ENCODE assay signal across 20 mouse cellular contexts in the genomic region with DNA sequence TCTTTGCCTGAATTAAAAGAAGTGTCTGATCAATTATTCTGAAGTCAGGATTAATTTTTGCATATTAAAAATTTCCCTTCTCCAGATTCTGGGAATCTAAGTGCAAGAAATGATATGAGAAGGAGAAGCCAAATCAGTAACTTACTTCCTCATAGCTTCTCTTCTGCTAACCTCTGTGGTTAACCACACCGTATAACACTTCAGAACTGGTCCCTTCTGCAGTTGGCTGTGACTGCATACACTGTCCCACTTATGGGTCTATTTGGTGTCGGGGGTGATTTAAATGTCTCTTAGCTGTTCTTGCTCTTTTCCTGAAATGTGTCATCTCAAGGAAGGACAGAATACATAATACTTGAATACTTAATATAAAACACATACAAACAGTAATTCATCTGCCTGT.
DNase-seq lines count a peak whose midpoint lies in the region; ATAC-seq and TF ChIP-seq lines count a peak whose summit lies in the region.
"Had no signal": no experiment of that assay in that cellular context is flagged by ENCODE, and none has a peak within 500 bp of the region (broad histone marks: within the 10 kb centered on the region; RNA-seq: fewer than 3 reads in every experiment).

No protein-coding gene starts in this region.

- TF ChIP-seq CTCF in CH12.LX (conservative IDR thresholded peaks at IDR 0.05 in 1 of 2, IDR thresholded peaks at IDR 0.05 in 1 of 2; ENCODE audit: low read depth in 2 of 2, low read length in 2 of 2) (no peak), Patski (IDR thresholded peaks at IDR 0.05) (no peak)

- no peaks in the 10 kb centered on the region for H3K9me3 ChIP-seq in CH12.LX (replicated peaks; ENCODE audit: low read length)
- H3K9me3 ChIP-seq: embryonic facial prominence, embryonic 12.5 days; forebrain, embryonic 15.5 days; heart, embryonic 15.5 days; hindbrain, embryonic 10.5 days; hindbrain, embryonic 15.5 days had no signal

- no peak overlapping the region for H3K4me2 ChIP-seq in CH12.LX (ENCODE audit: insufficient read depth, low read depth, poor library complexity, severe bottlenecking)
- H3K4me2 ChIP-seq: embryonic facial prominence, embryonic 12.5 days; forebrain, embryonic 15.5 days; heart, embryonic 11.5 days; heart, embryonic 15.5 days; hindbrain, embryonic 15.5 days had no signal

- TF ChIP-seq RAD21 in CH12.LX (IDR thresholded peaks at IDR 0.05; ENCODE audit: low read depth, low read length) = no peak; the same call in 1 of the 2 replicates

- no peak for TF ChIP-seq POLR2A in CH12.LX (IDR thresholded peaks at IDR 0.05; ENCODE audit: low read depth, low read length)

- TF ChIP-seq EP300 in CH12.LX (IDR thresholded peaks at IDR 0.05; ENCODE audit: low read length) = peak; percentile 79

- in situ Hi-C loops in CH12.LX (cut with MboI; ENCODE audit: low pct_ligation_motif_present, low pct_unique_long_range_greater_than_20kb, low sequenced_read_pairs) = no loop called here
- in situ Hi-C loops in Patski (cut with MboI; ENCODE audit: low pct_unique_long_range_greater_than_20kb) = no loop called here

- DNase-seq in CH12.LX (ENCODE audit: extremely low read depth) (peak; percentile 82), Patski (ENCODE audit: low read depth, low spot score) (no peak)
- DNase-seq in kidney, adult 18-20 months = no peak
- DNase-seq in layer of hippocampus, postnatal 25 days (ENCODE audit: extremely low spot score in 1 of 2, low spot score in 1 of 2) = no peak
- DNase-seq in adrenal gland, postnatal 25 days = no peak
- DNase-seq: adrenal gland, postnatal 14 days; cerebellum, adult 2 months; cerebellum, postnatal 10 days; gastrocnemius, postnatal 10 days; heart, adult 2 months; heart, postnatal 14 days had no signal

- no peak overlapping the region for H3K27ac ChIP-seq in CH12.LX (ENCODE audit: insufficient read depth, low read depth)
- H3K27ac ChIP-seq: embryonic facial prominence, embryonic 12.5 days; forebrain, embryonic 15.5 days; heart, adult 2 months; heart, embryonic 15.5 days; hindbrain, embryonic 10.5 days; hindbrain, embryonic 15.5 days had no signal

- CTCF ChIA-PET in Patski (lab: Charles Lee) = interaction anchor here (1.3 kb wide), 1 partner anchor 14 kb away, joined by 3 read pairs; no protein-coding TSS in a partner anchor

- H3K27me3 ChIP-seq in CH12.LX (replicated peaks) = no peaks in the 10 kb centered on the region
- no peaks in the 10 kb centered on the region for H3K27me3 ChIP-seq in Patski
- H3K27me3 ChIP-seq: embryonic facial prominence, embryonic 12.5 days; forebrain, embryonic 15.5 days; heart, embryonic 15.5 days; hindbrain, embryonic 15.5 days had no signal

- peak; percentile 60 for ATAC-seq in Patski
- peak; percentile 99 to 100 for ATAC-seq in hematopoietic stem cell, adult 5-6 weeks (replicated peaks in 1 of 2; ENCODE audit: insufficient read depth in 1 of 2, low FRiP score in 2 of 2, low TSS enrichment in 1 of 2, low read depth in 1 of 2, poor library complexity in 2 of 2, severe bottlenecking in 2 of 2)
- ATAC-seq in inflammation-experienced regulatory T-cells, adult 6 months = no peak
- ATAC-seq: forebrain, embryonic 15.5 days; intestine, postnatal 0 days had no signal

- H3K4me3 ChIP-seq in CH12.LX (replicated peaks in 1 of 3; ENCODE audit: low read depth in 2 of 3, low read length in 2 of 3, poor library complexity in 1 of 3) = no peak overlapping the region
- H3K4me3 ChIP-seq: embryonic facial prominence, embryonic 12.5 days; forebrain, embryonic 15.5 days; heart, adult 2 months; heart, embryonic 15.5 days; hindbrain, embryonic 10.5 days; hindbrain, embryonic 15.5 days had no signal

- H3K4me1 ChIP-seq in CH12.LX (ENCODE audit: control insufficient read depth in 1 of 2, insufficient read depth in 2 of 2) = peaks cover 0 to 14% of the 10 kb centered on the region in 2 experiments; a peak in 2 of 4 replicates
- H3K4me1 ChIP-seq: embryonic facial prominence, embryonic 12.5 days; forebrain, embryonic 15.5 days; heart, embryonic 15.5 days; hindbrain, embryonic 15.5 days had no signal

- POLR2A ChIA-PET in Patski (lab: Charles Lee) = no interaction called here

- no peak overlapping the region for H3K9ac ChIP-seq in CH12.LX (ENCODE audit: insufficient read depth, low read depth)
- H3K9ac ChIP-seq: embryonic facial prominence, embryonic 12.5 days; forebrain, embryonic 15.5 days; heart, embryonic 15.5 days; hindbrain, embryonic 15.5 days had no signal

- H3K79me2 ChIP-seq in CH12.LX (replicated peaks; ENCODE audit: control insufficient read depth, extremely low read depth, insufficient read depth, poor library complexity, severe bottlenecking) = no peaks in the 10 kb centered on the region

- dilution Hi-C loops in CH12.LX (cut with MboI; ENCODE audit: extremely low pct_ligation_motif_present, extremely low pct_unique_long_range_greater_than_20kb, low sequenced_read_pairs) = no loop called here

- H3K36me3 ChIP-seq in CH12.LX (replicated peaks in 1 of 2; ENCODE audit: control insufficient read depth in 1 of 2, insufficient read depth in 1 of 2, low read length in 1 of 2) = no peaks in the 10 kb centered on the region
- H3K36me3 ChIP-seq: embryonic facial prominence, embryonic 12.5 days; forebrain, embryonic 15.5 days; heart, embryonic 15.5 days; hindbrain, embryonic 10.5 days; hindbrain, embryonic 15.5 days had no signal

TF ChIP-seq in CH12.LX, 34 proteins besides CTCF, POLR2A, EP300 and RAD21:
- TF ChIP-seq JUN (IDR thresholded peaks at IDR 0.05; ENCODE audit: insufficient read depth, low read depth, low read length) (peak; percentile 36; the same call in 1 of the 2 replicates), GABPA (IDR thresholded peaks at IDR 0.05; ENCODE audit: insufficient replicate concordance, low read depth, low read length) (no peak), MAX (IDR thresholded peaks at IDR 0.05; ENCODE audit: low read length) (no peak), NRF1 (IDR thresholded peaks at IDR 0.05; ENCODE audit: low read depth, low read length) (no peak), MAZ (IDR thresholded peaks at IDR 0.05; ENCODE audit: low read depth, low read length) (no peak), E2F4 (IDR thresholded peaks at IDR 0.05; ENCODE audit: insufficient replicate concordance, low read depth, low read length) (no peak), BHLHE40 (IDR thresholded peaks at IDR 0.05; ENCODE audit: low read depth, low read length) (peak; percentile 15; the same call in 1 of the 2 replicates), MXI1 (IDR thresholded peaks at IDR 0.05; ENCODE audit: low read depth, low read length) (no peak), NELFE (IDR thresholded peaks at IDR 0.05; ENCODE audit: low read depth, low read length) (no peak), CHD2 (IDR thresholded peaks at IDR 0.05; ENCODE audit: low read length) (0 out of 2 replicates have a peak, but pooled peaks have one; percentile 22), MEF2A (IDR thresholded peaks at IDR 0.05; ENCODE audit: borderline replicate concordance, low read depth, low read length) (no peak), IRF4 (IDR thresholded peaks at IDR 0.05; ENCODE audit: low read depth, low read length) (peak; percentile 77), SMC3 (IDR thresholded peaks at IDR 0.05; ENCODE audit: low read depth, low read length) (no peak), PAX5 (IDR thresholded peaks at IDR 0.05; ENCODE audit: low read length) (no peak), JUND (conservative IDR thresholded peaks at IDR 0.05; ENCODE audit: low read depth, low read length) (peak; percentile 65), ETS1 (conservative IDR thresholded peaks at IDR 0.05; ENCODE audit: low read depth, low read length) (peak; percentile 24; the same call in 1 of the 2 replicates), CHD1 (IDR thresholded peaks at IDR 0.05; ENCODE audit: low read depth, low read length) (no peak)
